7 mouse cellular contexts compared by ENCODE assay signal in genomic region chr19:7341512-7342397, GRCm38 (mm10). TPM values are rescaled to one million over a fixed set of nuclear protein-coding genes. Genes with fewer than 3 reads are reported as not detected.
DNase-seq lines count a peak whose midpoint lies in the region; ATAC-seq lines count a peak whose summit lies in the region.

Mark2 (minus strand) TSS chr19:7341860.

- peak; percentile 98 for DNase-seq in adrenal gland, postnatal 14 days
- peak; percentile 100 for DNase-seq in embryonic facial prominence, embryonic 11.5 days (ENCODE audit: low spot score)
- peak; percentile 99 for DNase-seq in kidney, adult 11 months
- peak; percentile 97 for DNase-seq in limb, embryonic 10.5 days (ENCODE audit: low spot score)
- DNase-seq in spleen, adult 12 weeks (ENCODE audit: low spot score): peak; percentile 99

- no peaks in the 10 kb centered on the region for H3K9me3 ChIP-seq in embryonic facial prominence, embryonic 11.5 days (replicated peaks; ENCODE audit: control insufficient read depth, low read length)
- H3K9me3 ChIP-seq in limb, embryonic 10.5 days (replicated peaks): no peaks in the 10 kb centered on the region
- no peaks in the 10 kb centered on the region for H3K9me3 ChIP-seq in midbrain, embryonic 13.5 days

- peak within 1 kb of the TSS; percentile 97 for H3K4me3 ChIP-seq in embryonic facial prominence, embryonic 11.5 days (ENCODE audit: low read depth, low read length)
- H3K4me3 ChIP-seq in limb, embryonic 10.5 days: peak within 1 kb of the TSS; percentile 95
- H3K4me3 ChIP-seq in midbrain, embryonic 13.5 days (replicated peaks): peak within 1 kb of the TSS; percentile 93

- H3K4me1 ChIP-seq in embryonic facial prominence, embryonic 11.5 days (ENCODE audit: control insufficient read depth, insufficient read depth, low read length): peaks cover 8% of the 10 kb centered on the region
- H3K4me1 ChIP-seq in limb, embryonic 10.5 days: peaks cover 26% of the 10 kb centered on the region
- H3K4me1 ChIP-seq in midbrain, embryonic 13.5 days (replicated peaks): peaks cover 43% of the 10 kb centered on the region

- H3K36me3 ChIP-seq in embryonic facial prominence, embryonic 11.5 days (replicated peaks; ENCODE audit: control insufficient read depth, insufficient read depth, low read depth, low read length): no peaks in the 10 kb centered on the region
- peaks cover 14% of the 10 kb centered on the region; the same call in 1 of the 2 replicates for H3K36me3 ChIP-seq in limb, embryonic 10.5 days
- 0 out of 2 replicates have a peak, but pooled peaks cover 4% of the 10 kb centered on the region for H3K36me3 ChIP-seq in midbrain, embryonic 13.5 days

- peak within 1 kb of the TSS; percentile 97 for H3K9ac ChIP-seq in embryonic facial prominence, embryonic 11.5 days (replicated peaks; ENCODE audit: low read length)
- peak within 1 kb of the TSS; percentile 99 for H3K9ac ChIP-seq in midbrain, embryonic 13.5 days (replicated peaks)

- WGBS in embryonic facial prominence, embryonic 11.5 days: 2% methylated on average over 61 of the region's 63 CpGs
- 2% methylated on average over 63 of the region's 63 CpGs for WGBS in limb, embryonic 10.5 days
- 2% methylated on average over 52 of the region's 63 CpGs for WGBS in midbrain, embryonic 13.5 days

- peak; percentile 94 for ATAC-seq in embryonic facial prominence, embryonic 11.5 days (replicated peaks; ENCODE audit: insufficient number of reproducible peaks, low FRiP score, low TSS enrichment, low read depth)
- peak; percentile 85 for ATAC-seq in granulocyte monocyte progenitor cell, adult 5-6 weeks (replicated peaks; ENCODE audit: poor library complexity, severe bottlenecking)
- ATAC-seq in midbrain, embryonic 13.5 days: peak; percentile 97

- H3K27me3 ChIP-seq in embryonic facial prominence, embryonic 11.5 days (ENCODE audit: control insufficient read depth, insufficient read depth, low read length): no peaks in the 10 kb centered on the region
- H3K27me3 ChIP-seq in limb, embryonic 10.5 days (ENCODE audit: low read depth, poor library complexity, severe bottlenecking): no peaks in the 10 kb centered on the region
- no peaks in the 10 kb centered on the region for H3K27me3 ChIP-seq in midbrain, embryonic 13.5 days

- peak within 1 kb of the TSS; percentile 67 for H3K27ac ChIP-seq in embryonic facial prominence, embryonic 11.5 days (replicated peaks; ENCODE audit: low read depth, low read length)
- H3K27ac ChIP-seq in limb, embryonic 10.5 days: peak within 1 kb of the TSS; percentile 93
- peak within 1 kb of the TSS; percentile 89 for H3K27ac ChIP-seq in midbrain, embryonic 13.5 days

- peak within 1 kb of the TSS; percentile 94 for H3K4me2 ChIP-seq in embryonic facial prominence, embryonic 11.5 days (ENCODE audit: low read depth, low read length)
- peak within 1 kb of the TSS; percentile 89 for H3K4me2 ChIP-seq in midbrain, embryonic 13.5 days (replicated peaks)

RNA-seq across cellular contexts. Expression of gene Mark2, which starts in this region (rescaled TPM):
- total RNA-seq in adrenal gland, postnatal 14 days (2021): 70.0 and 85.3 TPM in 2 replicates
- 32.4 and 39.4 TPM in 2 replicates for polyA plus RNA-seq in embryonic facial prominence, embryonic 11.5 days (2014; fragmentation: Nextera tagmentation; extraction: Ambion mirVana)
- total RNA-seq in granulocyte monocyte progenitor cell, adult 5-6 weeks (2014; fragmentation: Nextera tagmentation): 48.7 and 85.8 TPM in 2 replicates
- total RNA-seq in granulocyte monocyte progenitor cell, adult 5-6 weeks (2017): 17.8 and 21.2 TPM in 2 replicates
- 50.1 and 53.4 TPM in 2 replicates for polyA plus RNA-seq in limb, embryonic 10.5 days (2016; fragmentation: Nextera tagmentation; extraction: Ambion mirVana)
- polyA plus RNA-seq in midbrain, embryonic 13.5 days (2015; fragmentation: Nextera tagmentation; extraction: Ambion mirVana): 40.7 and 47.1 TPM in 2 replicates

Comparison
In these comparisons a context has a peak if more than half of its experiments do, and no peak if none do; other contexts are left out.
1. Peak in every context shown above with its lines: DNase-seq, ATAC-seq, H3K4me3 ChIP-seq and H3K27ac ChIP-seq.